Mouse (Mus musculus) E14TG2a.4 (cell line): Measurements from ENCODE around the gene Atp5g2.

Source experiments
- CTCF ChIP-seq: conservative IDR thresholded peaks from 2 replicates; pipeline ENCODE4 v1.5.1; 2014; ENCODE audit warnings: low read length
- NANOG ChIP-seq: IDR thresholded peaks from 2 replicates; pipeline ENCODE4 v1.6.1; 2014; ENCODE audit warnings: borderline replicate concordance, low read length, mixed read lengths

DNA sequence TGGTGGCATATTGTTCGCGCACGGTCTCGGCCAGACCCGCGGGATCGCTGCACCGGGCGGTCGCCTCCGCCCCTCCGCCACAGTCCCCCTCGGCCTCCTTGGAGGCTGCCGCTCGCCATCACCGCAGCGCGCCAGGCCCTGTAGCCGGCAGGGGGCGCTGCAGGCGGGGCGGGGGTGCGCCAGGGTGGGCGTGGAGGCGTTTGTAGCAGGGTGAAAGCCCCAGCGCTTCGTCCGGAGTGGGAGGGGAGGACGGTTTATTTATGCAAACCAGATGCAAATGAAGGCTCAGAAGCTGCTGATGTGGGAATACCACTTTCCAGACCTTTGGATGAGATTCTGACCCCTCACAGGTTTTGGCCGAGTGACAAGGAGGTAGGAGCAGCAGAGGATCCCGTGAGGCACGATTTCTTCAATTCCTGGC is 20.8 kb upstream of the Atp5g2 start:
- TF ChIP-seq CTCF (no peak), NANOG (no peak)
